Mouse (Mus musculus) bone marrow macrophage, adult 2 months (primary cell): ENCODE data around the gene Brwd3. TPM values are rescaled to one million over a fixed set of nuclear protein-coding genes. Genes with fewer than 3 reads are reported as not detected.

Source experiments
- H3K27ac ChIP-seq: 2 replicates; pipeline ENCODE4 v1.5.1; 2012; ENCODE audit warnings: low read depth, low read length; ENCODE audit not compliant: insufficient read depth
- H3K4me1 ChIP-seq: 2 replicates; pipeline ENCODE4 v1.6.1; 2012; ENCODE audit warnings: low read length; ENCODE audit not compliant: control insufficient read depth, insufficient read depth
- H3K4me3 ChIP-seq: 2 replicates; pipeline ENCODE4 v1.5.1; 2012; ENCODE audit warnings: mild to moderate bottlenecking, low read length, moderate library complexity; ENCODE audit not compliant: insufficient read depth
- CTCF ChIP-seq: IDR thresholded peaks from 2 replicates; pipeline ENCODE4 v1.5.1; 2012; ENCODE audit warnings: low read depth, mild to moderate bottlenecking, low read length, moderate library complexity
- POLR2A ChIP-seq: IDR thresholded peaks from 2 replicates; pipeline ENCODE4 v1.6.1; 2012; ENCODE audit warnings: mild to moderate bottlenecking, low read depth, low read length, borderline replicate concordance
- polyA plus RNA-seq: library from polyadenylated mRNA; stranded (reverse); fragments of >200 nt; gene quantifications from 2 replicates; pipeline ENCODE4 v1.2.4, GENCODE M21; 2012; ENCODE audit not compliant: missing spikeins, insufficient read depth, insufficient read length

Gene Brwd3
- polyA plus RNA-seq, 1 experiment: 6.5 TPM

GRCm38 (mm10) chrX:108783724-108784123, 50.4 kb downstream of the Brwd3 start:
- H3K4me1 ChIP-seq: peaks cover 2% of the 10 kb centered on the region; the same call in 1 of the 2 replicates
- no peak overlapping the region for H3K4me3 ChIP-seq
- TF ChIP-seq CTCF (no peak), POLR2A (no peak)
- H3K27ac ChIP-seq: no peak overlapping the region

GRCm38 (mm10) chrX:108731755-108732154, 102.4 kb downstream of the Brwd3 start:
- H3K4me3 ChIP-seq: no peak overlapping the region
- TF ChIP-seq POLR2A (no peak), CTCF (no peak)
- H3K4me1 ChIP-seq: no peaks in the 10 kb centered on the region
- no peak overlapping the region for H3K27ac ChIP-seq

GRCm38 (mm10) chrX:108729564-108729963, 104.6 kb downstream of the Brwd3 start:
- Histone ChIP-seq H3K27ac (no peak overlapping the region), H3K4me1 (no peaks in the 10 kb centered on the region), H3K4me3 (no peak overlapping the region)
- TF ChIP-seq CTCF (no peak), POLR2A (no peak)

GRCm38 (mm10) chrX:108729068-108729467, 105.1 kb downstream of the Brwd3 start:
- Histone ChIP-seq H3K27ac (no peak overlapping the region), H3K4me1 (no peaks in the 10 kb centered on the region), H3K4me3 (no peak overlapping the region)
- TF ChIP-seq POLR2A: no peak
- no peak for TF ChIP-seq CTCF

- H3K4me3 ChIP-seq: no peak overlapping the region
- H3K27ac ChIP-seq: no peak overlapping the region
- no peaks in the 10 kb centered on the region for H3K4me1 ChIP-seq
- no peak for TF ChIP-seq CTCF
- no peak for TF ChIP-seq POLR2A
These were observed 105.8 kb downstream of the Brwd3 start for GRCm38 (mm10) chrX:108728334-108728733.

- H3K27ac ChIP-seq: no peak overlapping the region
- H3K4me1 ChIP-seq: no peaks in the 10 kb centered on the region
- TF ChIP-seq POLR2A: no peak
- TF ChIP-seq CTCF: no peak
- H3K4me3 ChIP-seq: no peak overlapping the region
These were observed 109.9 kb downstream of the Brwd3 start for GRCm38 (mm10) chrX:108724241-108724640.

- Histone ChIP-seq H3K4me3 (no peak overlapping the region), H3K4me1 (no peaks in the 10 kb centered on the region), H3K27ac (no peak overlapping the region)
- TF ChIP-seq CTCF (no peak), POLR2A (no peak)
These were observed 111.7 kb downstream of the Brwd3 start for GRCm38 (mm10) chrX:108722447-108722846.

- H3K27ac ChIP-seq: no peak overlapping the region
- no peak for TF ChIP-seq CTCF
- TF ChIP-seq POLR2A: no peak
- H3K4me3 ChIP-seq: no peak overlapping the region
- H3K4me1 ChIP-seq: no peaks in the 10 kb centered on the region
These were observed 129.9 kb downstream of the Brwd3 start for GRCm38 (mm10) chrX:108704312-108704711.

Other genes starting within 250 kb of the Brwd3 start
- not detected in 2 replicates for gene Gm379, start 169.5 kb downstream of the Brwd3 start, polyA plus RNA-seq
- gene Hmgn5, start 179.0 kb upstream of the Brwd3 start, polyA plus RNA-seq: 17.6 and 17.8 TPM in 2 replicates